Mouse (Mus musculus): ENCODE measurements around the gene Pgs1.

The Pgs1 gene

GRCm38 (mm10) chr11:118049641-118050040, 63.5 kb downstream of the Pgs1 start:
- DNase-seq (ENCODE audit: low spot score): no peak

GRCm38 (mm10) chr11:118050174-118050573, 64.1 kb downstream of the Pgs1 start:
- DNase-seq (ENCODE audit: low spot score): no peak

GRCm38 (mm10) chr11:118058367-118058766, 72.3 kb downstream of the Pgs1 start:
- DNase-seq (ENCODE audit: low spot score): no peak

- no peak for DNase-seq (ENCODE audit: low spot score)
These were observed 72.8 kb downstream of the Pgs1 start for GRCm38 (mm10) chr11:118058872-118059271.

GRCm38 (mm10) chr11:118060038-118060437, 73.9 kb downstream of the Pgs1 start:
- DNase-seq (ENCODE audit: low spot score): no peak

GRCm38 (mm10) chr11:118067588-118067987, 81.5 kb downstream of the Pgs1 start:
- DNase-seq (ENCODE audit: low spot score): no peak

GRCm38 (mm10) chr11:118068812-118069332, 82.8 kb downstream of the Pgs1 start:
- DNase-seq (ENCODE audit: low spot score): no peak

GRCm38 (mm10) chr11:118071227-118071912, 85.3 kb downstream of the Pgs1 start:
- DNase-seq (ENCODE audit: low spot score): no peak
